Mouse (Mus musculus): ENCODE measurements around the gene Slc25a40. TPM values are rescaled to one million over a fixed set of nuclear protein-coding genes. Genes with fewer than 3 reads are reported as not detected.

Slc25a40 gene
- total and polyA plus RNA-seq, 3 experiments: 3.2 to 6.0 TPM; not detected in 1

- Histone ChIP-seq H3K79me2 (ENCODE audit: control insufficient read depth, insufficient read depth, low read length, poor library complexity) (peaks cover 39% of the 10 kb centered on the region), H3K9ac (ENCODE audit: control insufficient read depth, low read depth, low read length, poor library complexity, severe bottlenecking) (peak overlapping the region; percentile 100), H3K27me3 (ENCODE audit: control insufficient read depth in 1 of 2, insufficient read depth in 2 of 2, low read length in 2 of 2) (no peaks in the 10 kb centered on the region), H3K27ac (ENCODE audit: control insufficient read depth, low read depth, low read length) (no peak overlapping the region), H3K4me3 (ENCODE audit: control insufficient read depth in 1 of 2, insufficient read depth in 1 of 2, low read depth in 2 of 2, low read length in 2 of 2) (peak overlapping the region in 1 of 2 experiments; percentile 85; a peak in 2 of 4 replicates), H3K4me1 (ENCODE audit: control insufficient read depth in 1 of 2, insufficient read depth in 2 of 2, low read length in 2 of 2) (peaks cover 6 to 27% of the 10 kb centered on the region in 2 experiments), H3K9me3 (replicated peaks; ENCODE audit: insufficient read depth, low read length) (no peaks in the 10 kb centered on the region), H3K36me3 (ENCODE audit: control insufficient read depth in 1 of 2, insufficient read depth in 2 of 2, low read length in 2 of 2) (peaks cover 16 to 49% of the 10 kb centered on the region in 2 experiments)
- DNase-seq (ENCODE audit: low read depth, low spot score): peak; percentile 28
- TF ChIP-seq JUND (IDR thresholded peaks at IDR 0.05; ENCODE audit: low read depth, low read length) (no peak), E2F4 (IDR thresholded peaks at IDR 0.05; ENCODE audit: borderline replicate concordance, low read depth, low read length) (no peak), KAT2A (conservative IDR thresholded peaks at IDR 0.05; ENCODE audit: low read depth, low read length) (no peak), USF1 (IDR thresholded peaks at IDR 0.05; ENCODE audit: low read depth, low read length) (no peak), MXI1 (IDR thresholded peaks at IDR 0.05; ENCODE audit: low read depth, low read length) (no peak), MAFK (IDR thresholded peaks at IDR 0.05; ENCODE audit: borderline replicate concordance, low read depth, low read length) (peak; percentile 94), ZMIZ1 (IDR thresholded peaks at IDR 0.05; ENCODE audit: low read depth, low read length) (no peak), NRF1 (IDR thresholded peaks at IDR 0.05; ENCODE audit: insufficient read depth, low read depth, low read length, poor library complexity, severe bottlenecking) (no peak)
Measured at GRCm38 (mm10) chr5:8421424-8421823, 1.2 kb upstream of the Slc25a40 start.

GRCm38 (mm10) chr5:8422932-8423928 is 580 bp downstream of the Slc25a40 start:
- DNase-seq (ENCODE audit: low read depth, low spot score): peak; percentile 78
- H3K27ac ChIP-seq (ENCODE audit: control insufficient read depth, low read depth, low read length): peak overlapping the region; percentile 82
- TF ChIP-seq MAZ (IDR thresholded peaks at IDR 0.05; ENCODE audit: low read depth, low read length): 0 out of 2 replicates have a peak, but pooled peaks have one; percentile 13
- no peak for TF ChIP-seq UBTF (IDR thresholded peaks at IDR 0.05; ENCODE audit: borderline replicate concordance, insufficient read depth, low read depth, low read length)
- peak; percentile 59 for TF ChIP-seq MXI1 (IDR thresholded peaks at IDR 0.05; ENCODE audit: low read depth, low read length)
- no peak for TF ChIP-seq BHLHE40 (IDR thresholded peaks at IDR 0.05; ENCODE audit: borderline replicate concordance, low read depth, low read length)
- TF ChIP-seq SIN3A (IDR thresholded peaks at IDR 0.05; ENCODE audit: low read length): peak; percentile 72
- TF ChIP-seq TAL1 (IDR thresholded peaks at IDR 0.05; ENCODE audit: low read length): no peak
- no peak for TF ChIP-seq USF1 (IDR thresholded peaks at IDR 0.05; ENCODE audit: low read depth, low read length)
- TF ChIP-seq MYC (IDR thresholded peaks at IDR 0.05; ENCODE audit: low read depth, low read length): peak; percentile 92; the same call in 1 of the 2 replicates
- no peak for TF ChIP-seq GABPA (IDR thresholded peaks at IDR 0.05; ENCODE audit: low read depth, low read length)
- peak; percentile 75 for TF ChIP-seq MAX (IDR thresholded peaks at IDR 0.05; ENCODE audit: low read length)
- TF ChIP-seq E2F4 (IDR thresholded peaks at IDR 0.05; ENCODE audit: borderline replicate concordance, low read depth, low read length): no peak
- TF ChIP-seq MEF2A (IDR thresholded peaks at IDR 0.05; ENCODE audit: extremely low read depth, insufficient replicate concordance, low read depth, low read length, poor library complexity, severe bottlenecking): no peak
- no peak for TF ChIP-seq JUND (IDR thresholded peaks at IDR 0.05; ENCODE audit: low read depth, low read length)
- TF ChIP-seq TBP (IDR thresholded peaks at IDR 0.05; ENCODE audit: low read depth, low read length): 0 out of 2 replicates have a peak, but pooled peaks have one; percentile 20
- no peak for TF ChIP-seq POLR2AphosphoS5 (IDR thresholded peaks at IDR 0.05; ENCODE audit: borderline replicate concordance, low read depth, low read length)
- no peak for TF ChIP-seq KAT2A (conservative IDR thresholded peaks at IDR 0.05; ENCODE audit: low read depth, low read length)
- TF ChIP-seq MYB (IDR thresholded peaks at IDR 0.05; ENCODE audit: low read depth, low read length): no peak
- TF ChIP-seq NELFE (IDR thresholded peaks at IDR 0.05; ENCODE audit: low read depth, low read length): no peak
- no peak for TF ChIP-seq ZC3H11A (IDR thresholded peaks at IDR 0.05; ENCODE audit: low read depth, low read length)
- TF ChIP-seq POLR2A (IDR thresholded peaks at IDR 0.05; ENCODE audit: control insufficient read depth in 1 of 2, insufficient read depth in 1 of 2, low read depth in 1 of 2, low read length in 2 of 2, poor library complexity in 1 of 2): peak in 1 of 2 experiments; percentile 3; a peak in 1 of 4 replicates
- no peak for TF ChIP-seq RCOR1 (IDR thresholded peaks at IDR 0.05; ENCODE audit: low read depth, low read length)
- TF ChIP-seq SMC3 (IDR thresholded peaks at IDR 0.05; ENCODE audit: low read depth, low read length): 0 out of 2 replicates have a peak, but pooled peaks have one; percentile 22
- no peak; the same call in 1 of the 2 replicates for TF ChIP-seq POLR2AphosphoS2 (IDR thresholded peaks at IDR 0.05; ENCODE audit: low read length)
- TF ChIP-seq MAFK (IDR thresholded peaks at IDR 0.05; ENCODE audit: borderline replicate concordance, low read depth, low read length): no peak
- TF ChIP-seq NRF1 (IDR thresholded peaks at IDR 0.05; ENCODE audit: insufficient read depth, low read depth, low read length, poor library complexity, severe bottlenecking): no peak

More at GRCm38 (mm10) chr5:8422932-8423928, 580 bp downstream of the Slc25a40 start:
- Histone ChIP-seq H3K9me3 (replicated peaks; ENCODE audit: insufficient read depth, low read length) (no peaks in the 10 kb centered on the region), H3K4me1 (ENCODE audit: control insufficient read depth in 1 of 2, insufficient read depth in 2 of 2, low read length in 2 of 2) (peaks cover 6 to 19% of the 10 kb centered on the region in 2 experiments; a peak in 3 of 4 replicates), H3K4me3 (ENCODE audit: control insufficient read depth in 1 of 2, insufficient read depth in 1 of 2, low read depth in 2 of 2, low read length in 2 of 2) (peak overlapping the region; percentile 82 to 87), H3K79me2 (ENCODE audit: control insufficient read depth, insufficient read depth, low read length, poor library complexity) (peaks cover 29% of the 10 kb centered on the region), H3K27me3 (ENCODE audit: control insufficient read depth in 1 of 2, insufficient read depth in 2 of 2, low read length in 2 of 2) (no peaks in the 10 kb centered on the region), H3K36me3 (ENCODE audit: control insufficient read depth in 1 of 2, insufficient read depth in 2 of 2, low read length in 2 of 2) (peaks cover 13 to 33% of the 10 kb centered on the region in 2 experiments), H3K9ac (ENCODE audit: control insufficient read depth, low read depth, low read length, poor library complexity, severe bottlenecking) (peak overlapping the region; percentile 88)

Measured in MEL (cell line).